Mouse (Mus musculus) stomach, embryonic 14.5 days (tissue): Measurements from ENCODE around the gene Fbf1. TPM values are rescaled to one million over a fixed set of nuclear protein-coding genes. Genes with fewer than 3 reads are reported as not detected.

Experiments
- ATAC-seq: fragments of 200-750 bp; cut with Nextera tagmentation; 2 replicates; pipeline ENCODE4 v1.8.0; 2017; ENCODE audit warnings: low read depth, moderate TSS enrichment; ENCODE audit not compliant: insufficient number of reproducible peaks, insufficient read depth, low FRiP score
- H3K27ac ChIP-seq: fragments of 300-500 bp; sonication (generic); 2 replicates; pipeline ENCODE4 v1.5.1; 2014; ENCODE audit warnings: mild to moderate bottlenecking, low read length, moderate library complexity, mixed read lengths
- H3K27me3 ChIP-seq: fragments of 300-500 bp; sonication (generic); 2 replicates; pipeline ENCODE4 v1.6.1; 2014; ENCODE audit warnings: low read length, control low read depth, mixed read lengths; ENCODE audit not compliant: control insufficient read depth, insufficient read depth
- H3K36me3 ChIP-seq: fragments of 300-500 bp; sonication (generic); 2 replicates; pipeline ENCODE4 v1.6.1; 2014; ENCODE audit warnings: mild to moderate bottlenecking, control low read depth, low read length, moderate library complexity, mixed read lengths; ENCODE audit not compliant: control insufficient read depth, insufficient read depth
- H3K4me1 ChIP-seq: fragments of 300-500 bp; sonication (generic); 2 replicates; pipeline ENCODE4 v1.6.1; 2014; ENCODE audit warnings: low read length, control low read depth, mixed read lengths; ENCODE audit not compliant: control insufficient read depth, insufficient read depth
- H3K4me2 ChIP-seq: fragments of 300-500 bp; sonication (generic); replicated peaks from 2 replicates; pipeline ENCODE4 v1.6.1; 2014; ENCODE audit warnings: low read depth, low read length, control low read depth
- H3K4me3 ChIP-seq: fragments of 300-500 bp; sonication (generic); 2 replicates; pipeline ENCODE4 v1.5.1; 2014; ENCODE audit warnings: low read depth, low read length, control low read depth
- H3K9ac ChIP-seq: fragments of 300-500 bp; sonication (generic); replicated peaks from 2 replicates; pipeline ENCODE4 v1.6.1; 2014; ENCODE audit warnings: low read depth, mild to moderate bottlenecking, control low read depth, low read length, moderate library complexity, mixed read lengths
- H3K9me3 ChIP-seq: fragments of 300-500 bp; sonication (generic); 2 replicates; pipeline ENCODE4 v1.6.1; 2016; ENCODE audit warnings: low read depth, low read length, control low read depth; ENCODE audit not compliant: control insufficient read depth
- WGBS: fragments of 180-500 bp; shearing (Covaris S2); extraction: QIAGEN DNeasy Blood & Tissue Kit; methylation state at CpG from one replicate; pipeline ENCODE4 v1.1.7; 2014; 5-methylcytosine and 5-hydroxymethylcytosine counted together
- polyA plus RNA-seq: library from polyadenylated mRNA; unstranded; fragments of >200 nt; fragmentation: Nextera tagmentation; extraction: Ambion mirVana; gene quantifications from 2 replicates; pipeline ENCODE4 v1.2.1, GENCODE M21; 2014

Fbf1 gene
- polyA plus RNA-seq, 1 experiment from 2014 or later, result 29.3 TPM

DNA sequence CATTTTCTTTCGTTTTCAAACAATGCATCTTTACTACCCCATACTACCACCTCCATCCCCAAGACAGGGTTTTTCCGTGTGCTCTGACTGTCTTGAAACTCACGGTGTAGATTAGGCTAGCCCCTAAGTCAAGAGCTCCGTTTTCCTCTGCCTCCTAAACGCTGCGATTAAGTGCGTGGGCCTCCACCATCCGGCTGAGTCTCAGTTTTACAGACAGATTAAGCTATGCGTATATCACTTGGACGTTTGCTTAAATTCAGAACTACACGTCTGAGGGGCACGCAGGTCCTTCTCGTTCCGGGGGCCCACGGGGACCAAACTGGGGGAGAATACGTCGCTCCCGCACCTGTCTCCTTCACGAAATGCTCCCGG lies 29.9 kb downstream of the Fbf1 start:
- Histone ChIP-seq H3K4me1 (peaks cover 3% of the 10 kb centered on the region; the same call in 1 of the 2 replicates), H3K36me3 (peaks cover 25% of the 10 kb centered on the region; the same call in 1 of the 2 replicates), H3K9ac (peak overlapping the region; percentile 81), H3K9me3 (no peaks in the 10 kb centered on the region), H3K4me2 (peak overlapping the region; percentile 48), H3K27me3 (no peaks in the 10 kb centered on the region), H3K4me3 (peak overlapping the region; percentile 81), H3K27ac (peak overlapping the region; percentile 56; the same call in 1 of the 2 replicates)
- 1% methylated on average over 20 of the region's 20 CpGs for WGBS
- ATAC-seq, result no peak

DNA sequence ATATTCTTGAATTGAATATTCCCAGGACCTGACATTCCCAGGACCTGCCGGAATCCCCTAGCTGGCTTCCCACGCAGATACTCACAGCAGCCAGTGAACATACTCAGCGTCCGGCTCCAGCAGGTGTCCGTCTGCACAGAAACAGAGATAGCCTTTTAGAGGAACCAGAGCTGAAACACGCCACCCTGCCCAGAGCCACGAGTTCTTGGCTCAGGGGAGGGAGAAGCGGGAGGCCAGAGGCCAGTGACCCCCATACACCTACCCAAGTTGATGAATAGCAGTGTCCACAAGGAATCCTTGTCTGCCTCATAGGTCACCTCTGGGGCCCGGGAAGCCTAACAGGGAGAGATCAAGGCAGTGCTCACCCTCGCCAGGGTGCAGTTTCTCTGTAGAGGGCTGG lies 33.8 kb downstream of the Fbf1 start:
- whole genome bisulfite sequencing, result 81% methylated on average over 10 of the region's 10 CpGs
- ATAC-seq, result no peak
- peaks cover 14% of the 10 kb centered on the region; the same call in 1 of the 2 replicates for H3K4me1 ChIP-seq
- H3K36me3 ChIP-seq, result peaks cover 25% of the 10 kb centered on the region; the same call in 1 of the 2 replicates
- no peak overlapping the region for H3K4me3 ChIP-seq
- H3K9ac ChIP-seq, result no peak overlapping the region
- H3K9me3 ChIP-seq, result no peaks in the 10 kb centered on the region
- no peak overlapping the region for H3K27ac ChIP-seq
- H3K4me2 ChIP-seq, result no peak overlapping the region
- H3K27me3 ChIP-seq, result no peaks in the 10 kb centered on the region

DNA sequence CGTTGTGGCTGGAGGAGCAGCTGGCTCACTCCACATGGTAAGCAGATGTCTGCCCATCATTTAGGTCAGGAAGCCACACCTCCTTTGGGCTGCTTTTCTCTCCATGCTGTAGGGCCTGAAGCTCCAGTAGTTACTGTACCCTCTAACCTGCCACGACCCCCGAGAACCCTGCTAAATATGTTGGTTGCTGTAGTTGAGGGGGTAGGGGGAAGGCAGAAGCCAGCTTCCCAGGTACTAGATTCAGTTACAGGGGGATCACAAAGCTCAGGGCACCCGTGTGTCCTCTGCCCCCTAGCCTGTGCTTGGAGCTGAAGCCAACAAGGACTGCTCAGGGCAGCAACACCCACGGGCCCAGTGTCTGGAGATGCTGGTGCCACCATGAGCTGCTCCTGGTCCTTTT lies 34.5 kb downstream of the Fbf1 start:
- WGBS, result 68% methylated on average over 5 of the region's 5 CpGs
- peaks cover 14% of the 10 kb centered on the region; the same call in 1 of the 2 replicates for H3K4me1 ChIP-seq
- no peaks in the 10 kb centered on the region for H3K27me3 ChIP-seq
- no peak overlapping the region for H3K4me2 ChIP-seq
- no peak overlapping the region for H3K9ac ChIP-seq
- H3K4me3 ChIP-seq, result no peak overlapping the region
- no peaks in the 10 kb centered on the region for H3K9me3 ChIP-seq
- no peak for ATAC-seq
- H3K36me3 ChIP-seq, result peaks cover 25% of the 10 kb centered on the region; the same call in 1 of the 2 replicates
- no peak overlapping the region for H3K27ac ChIP-seq

DNA sequence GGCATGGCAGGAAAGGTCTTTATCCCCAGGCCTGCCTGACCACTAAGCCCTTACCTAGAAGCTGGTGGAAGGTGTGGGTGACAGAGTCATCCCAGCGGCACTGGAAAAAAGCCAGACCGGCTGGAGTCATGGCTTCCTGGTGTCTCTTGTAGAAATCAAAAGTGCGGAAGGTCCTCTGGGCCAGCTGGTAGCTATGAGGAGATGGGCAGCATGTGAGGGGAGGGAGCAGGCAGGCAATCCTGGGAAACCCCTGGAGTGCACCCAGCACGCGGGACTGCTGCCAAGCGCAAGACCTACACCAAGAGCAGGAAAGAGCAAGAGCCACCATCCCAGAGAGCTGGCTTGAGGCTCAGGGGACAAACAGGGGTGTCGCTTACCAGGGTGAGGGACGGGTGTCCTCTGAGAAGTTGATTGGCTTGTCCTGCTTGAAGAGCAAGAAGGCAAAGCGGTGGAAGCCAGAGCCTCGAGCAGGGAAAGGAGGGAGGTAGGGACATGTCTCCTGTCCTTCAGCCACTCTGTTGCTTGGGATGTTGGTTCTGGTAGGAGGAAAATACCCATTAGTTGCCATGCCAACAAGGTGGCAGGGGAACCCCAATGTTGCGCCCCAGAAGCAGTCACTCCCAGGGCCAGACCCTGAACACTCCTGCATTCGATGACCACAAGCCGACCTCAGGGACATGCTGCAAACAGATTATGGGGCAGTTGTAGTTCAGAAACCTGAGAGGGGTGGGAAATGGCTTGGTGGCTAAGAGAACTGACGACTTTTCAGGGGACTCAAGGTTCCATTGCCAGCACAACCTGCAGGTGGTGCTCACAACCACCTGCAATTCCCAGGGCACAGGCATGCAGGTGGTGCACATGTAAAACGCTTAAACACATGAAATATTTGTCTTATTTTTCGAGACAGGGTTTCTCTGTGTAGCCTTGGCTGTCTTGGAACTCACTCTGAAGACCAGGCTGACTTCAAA lies 35.3 kb downstream of the Fbf1 start:
- Histone ChIP-seq H3K36me3 (peaks cover 25% of the 10 kb centered on the region; the same call in 1 of the 2 replicates), H3K4me2 (no peak overlapping the region), H3K4me3 (no peak overlapping the region), H3K27ac (no peak overlapping the region), H3K4me1 (peaks cover 15% of the 10 kb centered on the region; the same call in 1 of the 2 replicates), H3K9me3 (no peaks in the 10 kb centered on the region), H3K9ac (no peak overlapping the region), H3K27me3 (no peaks in the 10 kb centered on the region)
- no peak for ATAC-seq
- WGBS, result 79% methylated on average over 16 of the region's 16 CpGs

DNA sequence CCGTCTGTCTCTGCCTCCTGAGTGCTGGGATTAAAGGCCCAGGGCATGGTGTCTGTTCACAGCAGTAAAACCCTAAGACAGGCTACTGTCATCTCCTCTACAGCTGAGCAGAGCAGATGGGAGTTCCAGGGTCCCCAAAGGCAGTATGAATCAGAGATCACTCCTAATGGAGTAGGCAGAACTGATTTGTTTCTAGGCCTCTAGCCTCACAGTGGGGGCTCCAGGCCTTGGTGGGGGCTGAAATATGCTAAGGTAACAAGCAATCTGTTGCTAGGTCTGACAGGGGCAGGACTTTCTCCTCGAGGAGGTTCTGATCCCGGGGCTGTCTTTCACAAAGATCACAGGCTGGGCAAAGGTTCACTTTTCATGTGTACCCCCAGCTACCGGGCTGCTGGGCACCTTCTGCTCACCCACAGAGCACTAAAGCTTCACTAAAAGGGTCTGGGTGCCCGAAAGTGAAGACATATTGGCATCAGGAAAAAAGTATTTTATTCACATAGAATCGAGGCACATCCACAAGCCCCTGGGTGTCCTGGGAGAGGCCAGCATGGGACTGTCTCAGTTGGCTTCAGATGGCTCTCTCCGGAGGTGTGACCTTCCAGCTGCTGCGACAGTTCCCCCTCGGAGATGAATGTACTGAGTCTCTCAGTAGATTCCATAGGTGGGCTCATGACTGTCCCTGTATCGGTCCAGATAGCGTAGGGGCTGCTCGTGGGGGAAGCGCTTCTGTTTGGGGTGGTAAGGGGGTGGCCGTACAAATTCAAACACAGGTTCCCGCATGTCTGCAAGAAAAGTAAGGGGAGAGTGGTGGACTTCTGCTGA lies 36.4 kb downstream of the Fbf1 start:
- no peak for ATAC-seq

DNA sequence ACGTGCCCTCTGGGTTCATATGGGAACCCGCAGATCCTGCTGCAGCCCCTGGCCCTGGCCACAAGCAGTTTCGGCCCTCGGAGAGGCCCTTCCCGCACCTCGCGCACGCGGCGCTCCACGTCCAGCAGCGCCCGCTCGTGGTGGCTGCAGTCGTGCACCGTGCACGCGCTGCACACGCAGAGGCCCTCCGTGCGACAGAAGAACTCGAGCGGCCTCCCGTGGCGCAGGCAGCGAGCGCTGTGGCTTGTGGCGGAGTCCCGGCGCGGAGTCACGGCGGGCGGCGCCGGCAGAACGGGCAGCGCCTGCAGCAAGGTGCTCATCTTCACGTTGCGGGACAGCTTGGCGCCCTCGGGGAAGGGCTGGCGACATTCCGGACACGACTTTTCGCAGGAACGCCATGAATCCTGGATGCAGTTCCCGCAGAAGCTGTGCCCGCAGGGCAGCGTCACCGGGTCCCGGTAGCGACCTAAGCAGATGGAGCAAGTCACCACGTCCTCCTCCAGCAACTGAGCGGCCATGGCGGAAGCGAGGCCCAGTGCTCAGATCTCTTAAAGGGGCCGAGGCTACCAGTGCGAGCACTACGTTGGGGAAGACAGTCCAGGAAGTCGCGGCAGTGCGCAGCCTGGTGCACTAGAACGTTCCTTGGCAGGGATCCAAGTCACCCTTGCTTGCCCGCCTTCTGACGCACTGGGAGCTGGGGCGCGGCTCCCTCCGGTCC lies 37.3 kb downstream of the Fbf1 start, which contains the start of gene Trim65:
Gene Trim65 (minus strand): TSS at position 641 of the 718 bp plus-strand sequence.
- peak within 1 kb of the TSS; percentile 55 for H3K4me3 ChIP-seq
- peak; percentile 79 for ATAC-seq
- H3K9me3 ChIP-seq, result no peaks in the 10 kb centered on the region
- H3K9ac ChIP-seq, result peak within 1 kb of the TSS; percentile 60
- peak within 1 kb of the TSS; percentile 92 for H3K27ac ChIP-seq
- H3K4me1 ChIP-seq, result peaks cover 25% of the 10 kb centered on the region
- peak within 1 kb of the TSS; percentile 62 for H3K4me2 ChIP-seq
- peaks cover 16% of the 10 kb centered on the region; the same call in 1 of the 2 replicates for H3K36me3 ChIP-seq
- H3K27me3 ChIP-seq, result no peaks in the 10 kb centered on the region
- under 1% methylated on average over 69 of the region's 69 CpGs for WGBS

More for the DNA sequence above, 36.4 kb downstream of the Fbf1 start:
- H3K4me3 ChIP-seq, result peak overlapping the region; percentile 55; the same call in 1 of the 2 replicates
- H3K4me1 ChIP-seq, result peaks cover 25% of the 10 kb centered on the region
- H3K4me2 ChIP-seq, result peak overlapping the region; percentile 62
- WGBS, result 81% methylated on average over 15 of the region's 15 CpGs
- H3K27me3 ChIP-seq, result no peaks in the 10 kb centered on the region
- peak overlapping the region; percentile 92 for H3K27ac ChIP-seq
- peak overlapping the region; percentile 60 for H3K9ac ChIP-seq
- H3K9me3 ChIP-seq, result no peaks in the 10 kb centered on the region
- peaks cover 21% of the 10 kb centered on the region; the same call in 1 of the 2 replicates for H3K36me3 ChIP-seq

DNA sequence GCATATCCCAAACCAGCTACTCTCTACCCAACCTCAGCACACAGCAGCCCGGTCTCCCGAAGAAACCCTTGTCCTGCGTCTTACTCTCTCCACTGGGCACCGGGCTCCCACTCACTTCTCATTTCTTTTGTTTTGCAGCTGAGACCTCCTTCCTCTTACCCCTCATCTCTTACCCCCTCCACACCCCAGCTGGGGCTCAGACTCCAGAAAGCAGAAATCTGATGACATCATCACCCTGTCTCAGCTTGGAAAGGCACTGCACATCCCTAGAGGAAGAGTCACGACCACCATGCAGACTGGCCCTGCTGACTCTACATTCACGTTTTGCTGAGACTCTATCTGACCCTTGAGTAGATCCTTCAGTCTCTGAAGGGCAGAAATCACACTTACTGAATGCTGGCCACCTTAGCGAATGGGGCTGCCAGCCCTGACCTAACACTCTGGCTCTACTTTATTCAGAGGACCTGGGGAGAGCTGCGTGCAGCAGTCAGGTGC lies 37.9 kb downstream of the Fbf1 start:
- Histone ChIP-seq H3K9me3 (no peaks in the 10 kb centered on the region; the same call in 1 of the 2 replicates), H3K4me1 (peaks cover 25% of the 10 kb centered on the region), H3K4me2 (peak overlapping the region; percentile 62), H3K27ac (peak overlapping the region; percentile 92), H3K4me3 (peak overlapping the region; percentile 55), H3K36me3 (peaks cover 18% of the 10 kb centered on the region; the same call in 1 of the 2 replicates), H3K9ac (peak overlapping the region; percentile 60), H3K27me3 (no peaks in the 10 kb centered on the region)
- ATAC-seq, result 0 out of 2 replicates have a peak, but pooled peaks have one; percentile 3
- 39% methylated on average over 8 of the region's 8 CpGs for WGBS
